Mouse (Mus musculus) lung, embryonic 15.5 days (tissue): ENCODE data around the gene Heatr5a. TPM values are rescaled to one million over a fixed set of nuclear protein-coding genes. Genes with fewer than 3 reads are reported as not detected.

ENCODE experiments used
- ATAC-seq: fragments of 200-750 bp; cut with Nextera tagmentation; 2 replicates; pipeline ENCODE4 v1.8.0; 2017; ENCODE audit warnings: moderate number of reproducible peaks, borderline replicate concordance; ENCODE audit not compliant: low FRiP score, low TSS enrichment; ENCODE audit errors: extremely low read depth
- H3K27ac ChIP-seq: fragments of 300-500 bp; sonication (generic); 2 replicates; pipeline ENCODE4 v1.5.1; 2015; ENCODE audit warnings: moderate library complexity, mild to moderate bottlenecking, inconsistent platforms
- H3K27me3 ChIP-seq: fragments of 300-500 bp; sonication (generic); 2 replicates; pipeline ENCODE4 v1.6.1; 2015; ENCODE audit warnings: inconsistent platforms
- H3K36me3 ChIP-seq: fragments of 300-500 bp; sonication (generic); 2 replicates; pipeline ENCODE4 v1.6.1; 2015; ENCODE audit warnings: inconsistent platforms
- H3K4me1 ChIP-seq: fragments of 300-500 bp; sonication (generic); 2 replicates; pipeline ENCODE4 v1.6.1; 2015; ENCODE audit warnings: inconsistent platforms
- H3K4me2 ChIP-seq: fragments of 300-500 bp; sonication (generic); 2 replicates; pipeline ENCODE4 v1.6.1; 2015; ENCODE audit warnings: inconsistent platforms, mild to moderate bottlenecking, moderate library complexity
- H3K4me3 ChIP-seq: fragments of 300-500 bp; sonication (generic); 2 replicates; pipeline ENCODE4 v1.5.1; 2015; ENCODE audit warnings: mild to moderate bottlenecking, inconsistent platforms
- H3K9ac ChIP-seq: fragments of 300-500 bp; sonication (generic); 2 replicates; pipeline ENCODE4 v1.6.1; 2015; ENCODE audit warnings: inconsistent platforms
- H3K9me3 ChIP-seq: fragments of 300-500 bp; sonication (generic); 2 replicates; pipeline ENCODE4 v1.6.1; 2016; ENCODE audit warnings: inconsistent platforms
- WGBS: fragments of 180-500 bp; shearing (Covaris S2); methylation state at CpG from one replicate; pipeline ENCODE4 v1.1.7; 2015; 5-methylcytosine and 5-hydroxymethylcytosine counted together
- polyA plus RNA-seq: library from polyadenylated mRNA; unstranded; fragments of >200 nt; fragmentation: Nextera tagmentation; extraction: Ambion mirVana; gene quantifications from 2 replicates; pipeline ENCODE4 v1.2.1, GENCODE M21; 2015

Heatr5a gene
- polyA plus RNA-seq, 1 experiment from 2014 or later, result 13.8 TPM

DNA sequence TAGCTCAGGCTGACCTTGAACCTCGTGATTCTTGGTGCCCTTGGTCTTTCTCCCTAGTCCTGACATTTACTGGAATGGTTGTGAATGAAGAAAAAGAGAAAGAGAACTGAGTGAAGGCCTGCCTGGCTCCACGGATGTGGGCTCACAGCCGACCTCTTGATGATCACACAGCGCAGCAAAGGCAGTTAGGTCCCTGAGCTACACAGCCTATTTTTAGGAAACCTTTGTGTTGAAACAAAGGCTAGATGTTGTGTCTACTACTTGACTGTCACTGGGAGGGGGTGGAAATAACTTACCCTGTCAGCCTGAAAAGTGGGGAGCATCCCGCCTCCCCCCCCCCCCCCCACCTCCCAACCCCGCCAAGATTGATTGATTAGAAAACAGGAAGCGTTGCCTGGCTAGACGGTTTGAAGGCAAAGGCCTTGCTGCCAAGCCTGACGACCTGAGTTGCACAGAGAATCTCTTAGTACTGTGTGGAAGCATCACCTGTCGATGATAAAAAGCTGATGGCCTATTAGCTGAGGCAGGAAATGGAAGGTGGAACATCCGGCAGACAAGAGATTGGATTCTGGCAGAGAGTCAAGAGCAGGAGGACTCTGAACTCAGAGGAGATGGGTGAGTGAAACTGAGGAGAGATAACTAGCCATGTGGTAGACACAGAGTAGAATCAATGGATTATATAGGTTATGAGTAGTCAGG, 99.5 kb downstream of the Heatr5a start:
- no peak overlapping the region for H3K4me2 ChIP-seq
- no peak overlapping the region for H3K9ac ChIP-seq
- no peak overlapping the region for H3K27ac ChIP-seq
- WGBS, result 51% methylated on average over 11 of the region's 11 CpGs
- no peaks in the 10 kb centered on the region for H3K4me1 ChIP-seq
- H3K9me3 ChIP-seq, result no peaks in the 10 kb centered on the region
- H3K36me3 ChIP-seq, result no peaks in the 10 kb centered on the region
- ATAC-seq, result no peak
- H3K27me3 ChIP-seq, result no peaks in the 10 kb centered on the region
- H3K4me3 ChIP-seq, result no peak overlapping the region

DNA sequence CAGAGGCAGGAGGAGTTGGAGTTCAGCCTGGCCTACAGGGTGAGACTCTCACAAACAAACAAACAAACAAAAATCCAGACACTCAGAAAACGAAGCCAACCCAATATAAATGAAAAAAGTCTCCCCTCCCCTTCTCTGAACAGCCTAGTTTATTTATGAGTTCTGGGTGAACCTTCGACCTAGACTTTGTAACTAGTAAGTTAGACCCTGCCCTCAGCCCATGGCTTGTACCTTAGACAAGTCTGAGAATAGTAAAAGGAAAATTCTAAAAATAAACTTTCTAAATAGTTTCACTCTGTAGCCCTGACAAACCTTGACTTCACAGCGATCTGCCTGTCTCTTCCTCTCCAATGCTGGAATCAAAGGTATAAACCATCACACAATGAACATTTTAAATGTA, 101.6 kb downstream of the Heatr5a start:
- Histone ChIP-seq H3K4me2 (no peak overlapping the region), H3K9me3 (no peaks in the 10 kb centered on the region), H3K27me3 (no peaks in the 10 kb centered on the region), H3K36me3 (no peaks in the 10 kb centered on the region), H3K4me1 (peaks cover 15% of the 10 kb centered on the region), H3K27ac (no peak overlapping the region), H3K4me3 (no peak overlapping the region), H3K9ac (no peak overlapping the region)
- WGBS, result 65% methylated on average over 3 of the region's 3 CpGs
- no peak for ATAC-seq

DNA sequence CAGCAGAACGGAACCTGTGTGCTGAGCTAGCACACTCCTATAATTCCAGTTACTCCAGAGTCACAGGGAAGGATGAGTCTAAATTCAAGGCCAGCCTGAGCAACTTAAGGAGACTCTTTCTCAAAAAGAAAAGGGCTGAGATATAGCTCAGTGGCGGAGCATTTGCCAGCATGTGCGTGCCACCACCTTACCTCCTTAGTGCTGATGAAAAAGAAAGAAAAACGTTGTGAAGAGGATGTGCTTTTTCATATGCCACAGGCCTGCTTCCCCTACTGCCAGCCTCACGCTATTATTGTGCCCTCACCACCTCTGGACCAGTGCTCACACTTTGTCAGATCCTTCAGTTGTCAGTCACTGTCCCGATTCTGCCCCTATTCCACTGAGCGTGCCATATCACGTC, 104.0 kb downstream of the Heatr5a start:
- ATAC-seq, result no peak

DNA sequence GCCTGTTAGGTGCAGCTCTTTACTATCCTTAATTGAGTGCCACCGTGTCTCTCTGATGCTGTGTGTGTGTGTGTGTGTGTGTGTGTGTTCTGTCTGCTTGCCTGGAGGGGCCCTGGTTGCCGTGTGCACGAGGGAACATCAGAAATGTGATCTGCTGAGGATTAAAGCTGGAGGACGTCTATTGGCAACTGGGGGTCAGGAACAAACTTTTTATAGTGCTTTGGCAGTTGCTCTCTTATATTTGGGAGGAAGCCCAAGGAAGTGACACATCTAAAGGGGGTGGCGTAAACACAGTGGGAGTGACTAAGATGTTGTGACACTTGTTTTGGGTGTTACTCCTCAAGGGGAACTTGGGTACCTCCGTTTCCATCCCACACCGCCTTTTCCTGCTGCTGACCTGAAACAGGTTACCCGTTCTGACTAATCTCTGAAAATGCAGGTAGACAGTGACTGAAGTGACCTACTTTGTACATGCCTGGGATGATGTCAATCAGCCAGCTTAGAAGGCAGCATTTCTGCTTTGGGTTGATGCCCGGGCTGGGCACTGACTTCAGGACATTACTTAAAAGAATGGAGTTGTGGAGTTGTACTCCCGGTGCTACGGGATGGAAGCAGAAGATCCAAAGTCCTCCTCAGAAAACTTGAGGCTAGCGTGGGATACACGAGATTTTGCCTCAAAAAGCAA, 104.8 kb downstream of the Heatr5a start:
- no peak overlapping the region for H3K4me2 ChIP-seq
- H3K9me3 ChIP-seq, result no peaks in the 10 kb centered on the region
- H3K27me3 ChIP-seq, result no peaks in the 10 kb centered on the region
- no peak overlapping the region for H3K4me3 ChIP-seq
- H3K9ac ChIP-seq, result no peak overlapping the region
- peaks cover 21% of the 10 kb centered on the region for H3K4me1 ChIP-seq
- no peak overlapping the region for H3K27ac ChIP-seq
- H3K36me3 ChIP-seq, result no peaks in the 10 kb centered on the region
- ATAC-seq, result no peak
- 53% methylated on average over 13 of the region's 13 CpGs for WGBS

More for the DNA sequence above, 104.0 kb downstream of the Heatr5a start:
- H3K4me3 ChIP-seq, result no peak overlapping the region
- WGBS, result 70% methylated on average over 8 of the region's 8 CpGs
- H3K27me3 ChIP-seq, result no peaks in the 10 kb centered on the region
- H3K9me3 ChIP-seq, result no peaks in the 10 kb centered on the region
- no peak overlapping the region for H3K9ac ChIP-seq
- H3K4me2 ChIP-seq, result no peak overlapping the region
- H3K4me1 ChIP-seq, result peaks cover 21% of the 10 kb centered on the region
- H3K36me3 ChIP-seq, result no peaks in the 10 kb centered on the region
- H3K27ac ChIP-seq, result no peak overlapping the region

DNA sequence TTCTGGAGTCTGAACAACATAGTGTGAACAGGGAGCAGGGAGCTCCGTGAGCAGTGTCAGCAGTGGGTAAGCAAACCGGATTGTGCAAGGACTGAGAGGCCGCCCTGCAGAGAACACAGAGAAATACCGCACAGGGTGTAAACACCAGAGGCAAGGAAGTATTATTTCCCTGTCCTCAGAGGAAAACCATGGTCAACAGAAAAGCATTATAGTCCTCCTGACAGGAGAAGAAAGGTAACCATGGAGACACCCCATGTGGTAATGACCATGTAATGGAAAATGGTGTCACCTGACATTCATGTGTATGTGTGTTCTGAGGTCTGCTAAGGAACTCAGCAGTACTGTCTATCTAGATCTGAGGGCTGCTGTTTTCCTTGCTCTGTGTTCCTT, 105.3 kb downstream of the Heatr5a start:
- Histone ChIP-seq H3K9me3 (no peaks in the 10 kb centered on the region), H3K27me3 (no peaks in the 10 kb centered on the region), H3K4me3 (no peak overlapping the region), H3K9ac (no peak overlapping the region), H3K4me2 (no peak overlapping the region), H3K27ac (no peak overlapping the region), H3K4me1 (peaks cover 21% of the 10 kb centered on the region), H3K36me3 (no peaks in the 10 kb centered on the region)
- peak; percentile 74; the same call in 1 of the 2 replicates for ATAC-seq
- WGBS, result 45% methylated on average over 4 of the region's 4 CpGs

DNA sequence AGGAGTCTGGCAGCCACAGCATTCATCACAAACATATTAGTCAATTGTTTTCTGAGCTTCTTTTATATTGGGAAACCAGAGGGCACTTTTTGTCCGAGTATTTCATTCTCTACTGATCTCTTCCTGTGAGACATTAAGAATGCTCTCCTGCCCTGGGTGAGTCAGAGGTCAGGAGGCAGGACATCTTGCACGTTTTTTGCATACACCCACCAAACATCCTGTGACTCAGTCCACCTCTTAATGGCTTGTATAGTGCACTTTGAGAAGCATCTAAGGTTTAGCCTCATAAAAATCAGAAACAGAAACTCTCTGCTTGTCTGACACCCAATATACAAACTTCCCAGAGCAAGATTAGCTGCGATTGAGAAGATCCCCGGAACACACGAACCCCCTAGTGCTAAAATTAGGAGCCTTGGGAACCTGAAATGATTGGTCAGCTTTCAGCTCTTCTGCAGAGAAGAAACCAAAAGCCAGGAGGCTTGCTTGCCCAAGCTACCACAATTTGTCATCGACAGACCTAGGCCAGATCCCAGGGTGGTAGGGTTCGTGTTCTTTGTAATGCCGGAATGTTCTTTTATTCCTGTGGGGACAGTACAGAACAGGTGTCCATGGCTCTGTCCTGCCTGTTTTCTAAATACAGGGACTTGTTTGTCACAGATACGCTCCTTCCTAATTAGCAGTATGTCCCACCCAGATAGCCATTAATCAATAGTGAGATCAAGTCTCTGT, 105.9 kb downstream of the Heatr5a start:
- no peaks in the 10 kb centered on the region for H3K36me3 ChIP-seq
- no peak overlapping the region for H3K4me3 ChIP-seq
- no peaks in the 10 kb centered on the region for H3K27me3 ChIP-seq
- peaks cover 21% of the 10 kb centered on the region for H3K4me1 ChIP-seq
- ATAC-seq, result no peak
- H3K9ac ChIP-seq, result no peak overlapping the region
- H3K9me3 ChIP-seq, result no peaks in the 10 kb centered on the region
- H3K27ac ChIP-seq, result no peak overlapping the region
- no peak overlapping the region for H3K4me2 ChIP-seq
- WGBS, result 46% methylated on average over 9 of the region's 9 CpGs

DNA sequence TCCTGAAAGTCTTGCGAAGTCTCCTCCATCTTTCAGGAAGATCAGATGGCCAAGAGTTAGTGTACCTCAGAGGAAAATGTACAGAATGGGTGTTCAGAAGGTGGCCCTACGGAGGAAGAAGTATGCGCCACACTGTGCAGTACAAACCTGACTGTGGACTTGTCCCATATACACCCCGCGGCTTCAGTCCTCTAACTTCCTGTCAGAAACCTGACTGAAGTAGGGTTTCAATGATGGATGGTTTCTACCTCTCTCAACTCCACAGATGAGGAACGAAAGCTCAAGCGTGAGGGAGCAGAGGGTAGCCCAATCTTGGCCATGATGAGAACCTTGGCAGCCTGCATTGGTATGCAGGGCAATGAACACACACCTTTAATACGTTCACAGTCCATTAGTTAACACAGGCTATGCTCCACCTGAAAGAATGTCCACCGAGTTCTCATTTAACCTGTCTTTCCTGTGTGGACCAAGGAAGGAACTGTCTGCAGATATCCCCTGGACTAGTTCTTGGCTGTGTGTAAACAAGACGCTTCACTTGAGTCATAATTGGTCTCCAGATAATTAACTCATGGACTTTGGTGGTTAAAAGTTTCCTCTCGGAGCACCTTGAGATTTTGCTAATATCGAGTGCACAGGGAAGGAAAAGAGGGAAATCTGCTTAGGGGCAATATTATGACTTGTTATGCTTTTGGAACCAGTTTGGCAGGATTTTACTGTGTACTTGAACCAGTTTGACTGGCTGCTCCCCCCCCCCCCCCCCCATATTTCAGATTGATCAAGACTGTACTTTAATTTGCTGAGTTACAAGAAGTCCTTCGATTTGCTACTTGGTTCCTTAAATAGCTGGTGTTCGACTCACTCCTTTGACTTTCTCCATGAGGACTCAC, 107.8 kb downstream of the Heatr5a start:
- no peak for ATAC-seq
- 72% methylated on average over 14 of the region's 14 CpGs for WGBS
- H3K4me1 ChIP-seq, result peaks cover 21% of the 10 kb centered on the region
- H3K4me3 ChIP-seq, result no peak overlapping the region
- no peaks in the 10 kb centered on the region for H3K9me3 ChIP-seq
- no peak overlapping the region for H3K9ac ChIP-seq
- H3K4me2 ChIP-seq, result peak overlapping the region; percentile 29; the same call in 1 of the 2 replicates
- H3K27ac ChIP-seq, result no peak overlapping the region
- no peaks in the 10 kb centered on the region for H3K36me3 ChIP-seq
- no peaks in the 10 kb centered on the region for H3K27me3 ChIP-seq

- Histone ChIP-seq H3K27ac (no peak overlapping the region), H3K4me1 (no peaks in the 10 kb centered on the region), H3K9me3 (no peaks in the 10 kb centered on the region), H3K4me2 (no peak overlapping the region), H3K36me3 (no peaks in the 10 kb centered on the region), H3K4me3 (no peak overlapping the region), H3K9ac (no peak overlapping the region), H3K27me3 (no peaks in the 10 kb centered on the region)
- 74% methylated on average over 13 of the region's 13 CpGs for WGBS
- no peak for ATAC-seq
Measured at GRCm38 (mm10) chr12:51858134-51859028, 112.7 kb downstream of the Heatr5a start.

GRCm38 (mm10) chr12:51856768-51857295, 114.3 kb downstream of the Heatr5a start:
- ATAC-seq, result no peak
- no peaks in the 10 kb centered on the region for H3K27me3 ChIP-seq
- no peaks in the 10 kb centered on the region for H3K4me1 ChIP-seq
- no peak overlapping the region for H3K27ac ChIP-seq
- H3K36me3 ChIP-seq, result no peaks in the 10 kb centered on the region
- WGBS, result 73% methylated on average over 8 of the region's 8 CpGs
- H3K4me2 ChIP-seq, result no peak overlapping the region
- no peak overlapping the region for H3K4me3 ChIP-seq
- H3K9me3 ChIP-seq, result no peaks in the 10 kb centered on the region
- H3K9ac ChIP-seq, result no peak overlapping the region

DNA sequence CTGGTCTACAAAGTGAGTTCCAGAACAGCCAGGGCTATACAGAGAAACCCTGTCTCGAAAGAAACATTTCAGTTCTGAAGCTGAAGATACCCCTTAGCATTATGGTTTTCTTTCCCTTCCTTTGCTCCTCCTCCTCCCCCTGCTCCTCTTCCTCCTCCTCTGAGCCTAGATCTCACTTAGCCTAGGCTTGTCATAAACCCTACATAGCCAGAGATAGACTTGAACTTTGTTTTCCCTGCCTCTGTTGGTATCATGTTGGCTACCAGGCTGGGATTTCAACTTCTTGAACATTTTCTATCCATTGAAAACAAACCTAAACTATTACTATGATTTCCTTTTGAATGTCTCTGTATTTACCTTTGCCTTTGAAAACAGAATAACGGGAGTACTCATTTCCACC, 115.2 kb downstream of the Heatr5a start:
- no peak for ATAC-seq
- Histone ChIP-seq H3K9ac (no peak overlapping the region), H3K36me3 (no peaks in the 10 kb centered on the region), H3K9me3 (no peaks in the 10 kb centered on the region), H3K4me2 (no peak overlapping the region), H3K4me1 (no peaks in the 10 kb centered on the region), H3K27ac (no peak overlapping the region), H3K4me3 (no peak overlapping the region), H3K27me3 (no peaks in the 10 kb centered on the region)
- whole genome bisulfite sequencing, result 78% methylated on average over 2 of the region's 2 CpGs
